Mouse (Mus musculus) megakaryocyte-erythroid progenitor cell, adult 5-6 weeks (primary cell): ENCODE results near the gene Syt5. TPM values are rescaled to one million over a fixed set of nuclear protein-coding genes. Genes with fewer than 3 reads are reported as not detected.
A peak's percentile ranks its signal among the peaks of the same experiment; 100 is the strongest.

Experiments used
- ATAC-seq: replicated peaks from 2 replicates; pipeline ENCODE4 v1.8.0; 2016; ENCODE audit warnings: mild to moderate bottlenecking, inconsistent platforms; ENCODE audit not compliant: severe bottlenecking, poor library complexity, low FRiP score, low TSS enrichment
- total RNA-seq, 2 experiments: library from RNA; stranded (forward) in 1 of 2; stranded (reverse) in 1 of 2; fragments of 200-1000, 215-1000 nt in 1 of 2; fragments of >200 nt in 1 of 2; fragmentation: Nextera tagmentation in 1 of 2; gene quantifications; 2 replicates each; pipeline ENCODE4 v1.2.3; 2014 to 2017

The Syt5 gene
- total RNA-seq, 2 experiments from 2014 or later: 0.42 TPM; not detected in 1

DNA sequence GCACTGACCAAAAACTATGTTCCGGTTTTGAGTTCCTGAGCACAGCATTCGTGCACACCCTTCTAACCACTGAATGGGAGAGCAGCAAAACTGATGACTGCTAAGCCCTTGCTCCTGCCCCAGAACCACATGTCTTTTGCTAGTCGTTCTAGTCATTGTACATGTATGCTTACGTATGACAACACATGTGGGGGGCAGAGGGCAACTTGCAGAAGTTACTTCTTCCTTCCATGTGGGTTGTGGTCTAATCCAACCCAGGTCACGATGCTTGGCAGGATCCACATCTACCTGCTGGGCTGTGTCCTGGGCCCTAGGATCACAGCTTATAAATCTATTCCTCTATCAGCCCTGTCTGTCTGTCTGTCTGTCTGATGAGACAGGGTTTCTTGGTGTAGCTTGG is 43.5 kb downstream of the Syt5 start:
- no peak for ATAC-seq

DNA sequence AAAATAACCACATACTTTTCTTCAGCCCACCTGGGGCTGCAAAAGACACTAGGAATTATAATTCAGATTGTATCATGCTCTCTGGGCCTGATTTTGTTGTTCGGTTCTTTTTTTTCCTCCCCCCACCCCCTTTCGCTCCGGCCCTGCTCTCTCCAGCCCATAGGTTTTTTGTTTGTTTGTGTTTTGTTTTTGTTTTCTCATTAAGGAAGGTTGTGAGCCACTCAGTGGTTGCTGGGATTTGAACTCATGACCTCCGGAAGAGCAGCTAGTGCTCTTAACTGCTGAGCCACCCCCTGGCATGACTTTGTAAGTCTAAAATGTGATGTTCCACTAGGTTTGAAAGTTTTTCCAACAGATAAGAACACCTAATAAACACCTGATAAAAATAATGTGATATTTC is 44.2 kb downstream of the Syt5 start:
- no peak for ATAC-seq

- ATAC-seq: no peak
Measured at GRCm38 (mm10) chr7:4502421-4503090, 44.8 kb downstream of the Syt5 start.

DNA sequence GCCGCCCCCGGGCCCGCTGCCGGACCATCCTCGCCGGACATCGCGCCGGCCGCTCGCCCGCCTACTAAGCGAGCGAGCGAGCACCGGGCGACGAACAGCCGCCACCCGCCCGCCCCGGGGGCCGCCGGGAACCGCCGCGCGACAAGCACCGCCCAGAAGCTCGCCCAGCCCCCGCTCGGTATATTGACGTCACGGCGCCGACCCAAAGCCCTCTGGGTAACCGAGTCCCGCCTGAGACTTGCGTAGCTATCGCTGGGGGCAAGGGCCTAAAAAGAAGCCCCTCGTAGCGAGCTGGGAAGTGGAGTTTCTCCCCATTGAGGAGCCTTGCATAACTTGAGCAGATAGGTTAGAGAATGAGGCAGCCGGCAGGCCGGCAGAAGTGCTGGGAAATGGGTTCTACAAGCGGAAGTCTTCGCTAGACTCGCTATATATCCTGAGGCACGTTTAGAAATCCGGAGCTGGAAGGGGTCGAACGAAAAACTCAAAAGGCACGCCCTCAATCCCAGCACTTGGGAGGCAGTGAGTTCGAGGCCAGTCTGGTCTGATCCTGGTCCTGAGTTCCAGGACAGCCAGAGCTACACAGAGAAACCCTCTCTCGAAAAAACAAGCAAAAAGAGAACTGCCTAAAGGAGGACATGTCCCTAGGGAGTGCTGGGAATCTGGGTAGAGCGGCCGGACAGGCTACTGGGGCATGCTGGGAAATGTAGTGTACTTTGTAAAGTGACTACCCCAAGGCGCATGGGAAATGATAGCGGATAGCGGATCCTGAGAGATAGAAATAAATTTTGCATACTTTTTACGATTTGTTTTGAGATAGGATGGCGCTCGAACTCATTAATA is 45.6 kb downstream of the Syt5 start, which contains the start of gene Ppp1r12c:
Gene Ppp1r12c (minus strand): TSS at position 123 of the 840 bp plus-strand sequence.
- ATAC-seq: peak; percentile 83

- ATAC-seq: peak; percentile 37
Measured at GRCm38 (mm10) chr7:4500892-4501471, 46.4 kb downstream of the Syt5 start.

- ATAC-seq: no peak
Measured at GRCm38 (mm10) chr7:4499034-4499433, 48.3 kb downstream of the Syt5 start.

- ATAC-seq: no peak
Measured at GRCm38 (mm10) chr7:4498251-4498650, 49.1 kb downstream of the Syt5 start.

DNA sequence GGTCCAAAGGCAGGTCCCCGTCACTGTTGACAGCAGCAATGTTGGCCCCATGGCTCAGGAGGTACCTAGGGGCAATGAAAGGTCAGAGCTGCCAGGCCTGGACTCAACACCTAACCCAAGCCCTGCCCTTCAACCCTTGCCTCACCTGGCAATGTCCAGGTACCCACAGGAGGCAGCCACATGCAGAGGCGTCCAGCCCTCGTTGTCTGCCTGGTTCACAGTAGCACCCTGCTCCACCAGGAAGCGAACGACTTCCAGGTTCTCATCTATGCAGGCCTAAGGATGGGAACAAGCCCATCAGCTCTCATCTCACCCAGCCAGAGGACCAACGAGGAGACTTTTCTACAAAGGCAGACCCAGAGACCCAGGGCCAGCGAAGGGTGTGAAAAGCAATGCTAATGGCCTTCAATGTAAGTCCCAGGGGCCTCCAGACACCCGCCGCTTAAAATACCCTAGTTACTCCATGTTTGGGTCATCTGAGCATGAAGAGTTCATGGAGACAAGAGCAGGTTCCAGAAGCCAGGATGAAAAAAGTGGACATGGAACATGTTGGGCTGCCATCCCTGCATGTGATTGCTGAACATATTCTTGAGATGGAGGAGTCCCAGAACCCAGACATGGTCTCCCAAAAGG is 50.0 kb downstream of the Syt5 start:
- no peak for ATAC-seq

DNA sequence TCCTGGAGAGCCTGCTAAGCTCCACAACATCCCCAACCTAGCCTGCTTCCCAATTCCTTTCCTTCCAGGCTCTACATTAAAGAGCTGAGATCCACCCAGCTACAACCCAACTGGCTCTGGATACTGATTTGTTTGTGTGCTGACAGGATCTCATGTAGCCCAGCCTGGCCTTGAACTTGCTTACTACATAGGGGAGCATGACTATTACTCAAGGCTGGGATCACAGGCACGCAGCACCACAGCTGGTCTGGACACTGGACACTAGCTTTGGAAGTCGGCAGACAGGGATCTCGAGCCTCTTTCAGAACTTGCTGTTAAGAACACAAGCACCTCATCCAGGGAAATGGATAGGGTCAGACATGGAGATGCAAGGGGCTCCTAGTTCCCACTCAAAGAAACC is 50.9 kb downstream of the Syt5 start:
- no peak for ATAC-seq

DNA sequence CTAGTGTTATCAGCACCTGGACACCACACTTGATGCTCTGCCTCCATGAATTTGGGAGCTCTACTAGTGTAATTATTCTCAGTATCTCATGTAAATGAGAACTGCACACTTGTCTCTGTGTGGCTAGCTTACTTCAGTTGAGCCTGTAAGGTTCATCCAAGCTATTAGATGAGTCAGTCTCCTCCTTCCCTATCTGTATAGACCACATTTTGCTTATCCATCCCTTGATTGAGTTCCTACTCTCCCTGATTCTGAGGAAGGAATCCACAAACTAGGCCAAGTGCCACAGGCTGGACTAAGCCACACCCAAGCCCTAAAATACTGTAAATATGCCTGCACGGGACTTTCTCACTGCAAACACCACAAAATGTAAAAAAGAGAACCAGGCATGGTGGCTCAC is 53.4 kb downstream of the Syt5 start:
- ATAC-seq: peak; percentile 71

DNA sequence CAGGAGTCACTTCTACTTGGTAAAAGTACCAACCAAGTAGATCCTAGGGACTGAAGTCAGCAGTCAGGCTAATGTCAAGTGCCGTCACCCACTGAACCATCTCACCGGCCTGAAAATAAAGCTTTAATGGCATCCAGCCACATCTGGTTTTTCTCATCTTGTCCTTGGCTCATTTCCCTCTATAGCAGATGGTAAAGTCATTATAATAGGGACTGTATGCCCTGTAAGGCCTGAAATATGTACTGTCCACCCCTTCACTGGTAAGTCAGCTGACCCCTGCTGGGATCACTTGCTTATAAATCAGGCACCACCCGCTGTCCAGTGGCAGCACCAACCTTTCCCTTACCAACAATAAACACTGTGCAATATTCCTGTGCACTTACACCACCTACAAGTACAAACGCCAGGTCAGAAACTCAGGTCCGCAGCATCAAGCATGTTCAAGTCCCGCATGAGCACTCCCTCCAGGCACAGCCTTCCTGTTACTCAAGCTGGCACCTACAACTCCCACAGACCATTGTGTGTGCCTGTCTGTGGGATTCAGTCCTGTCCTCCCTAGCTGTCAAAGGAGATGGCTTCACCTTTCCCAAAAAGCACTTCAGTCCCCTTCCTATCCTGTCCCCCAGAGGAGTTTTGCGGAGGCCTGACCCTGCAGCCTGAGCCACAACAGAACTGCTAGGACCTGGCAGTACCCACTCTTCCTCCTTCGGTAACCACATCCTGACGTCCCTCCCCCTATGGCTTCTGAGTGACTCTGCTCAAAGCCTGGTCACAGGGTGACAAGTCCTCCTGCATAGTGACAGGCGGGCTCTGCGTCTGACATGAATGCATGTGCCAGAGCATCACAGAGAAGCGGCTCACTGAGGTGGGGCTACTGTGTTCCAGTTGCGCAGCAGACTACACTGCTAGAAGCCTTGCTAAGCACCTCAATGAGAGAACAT is 54.8 kb downstream of the Syt5 start:
- peak; percentile 42; the same call in 1 of the 2 replicates for ATAC-seq

DNA sequence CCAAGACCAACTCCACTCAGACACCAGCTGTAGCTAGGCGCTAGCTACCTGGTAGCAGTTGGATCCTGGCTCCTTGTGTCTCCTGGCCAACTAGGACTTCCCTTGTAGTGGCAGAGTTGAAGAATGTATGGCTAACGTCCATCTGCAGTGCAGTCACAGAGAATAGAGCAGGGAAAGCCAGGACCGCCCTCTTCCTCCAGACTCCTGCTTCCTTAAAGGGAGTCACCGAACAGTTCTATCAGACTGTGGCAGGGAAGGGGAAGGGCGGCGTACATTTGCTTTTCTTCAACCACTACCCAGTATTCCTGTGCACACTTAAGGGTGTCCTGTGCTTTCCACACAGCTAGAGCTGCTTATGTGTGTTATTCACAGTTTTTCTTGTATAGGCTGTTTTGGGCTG is 56.0 kb downstream of the Syt5 start:
- 0 out of 2 replicates have a peak, but pooled peaks have one; percentile 12 for ATAC-seq

Other genes with a start within 250 kb of the Syt5 start
- 6.5 TPM in 1 of 2 replicates, not detected in the other for gene Ncr1, start 209.8 kb downstream of the Syt5 start, total RNA-seq (2014; fragmentation: Nextera tagmentation)
- gene Ncr1, start 209.8 kb downstream of the Syt5 start, total RNA-seq (2017): 1.6 and 30.8 TPM in 2 replicates
- not detected in 2 replicates for gene Gp6, start 149.8 kb downstream of the Syt5 start, total RNA-seq (2014; fragmentation: Nextera tagmentation)
- 0.28 and 0.57 TPM in 2 replicates for gene Gp6, start 149.8 kb downstream of the Syt5 start, total RNA-seq (2017)
- gene Rdh13, start 101.9 kb downstream of the Syt5 start, total RNA-seq (2014; fragmentation: Nextera tagmentation): 8.3 and 13.6 TPM in 2 replicates
- gene Rdh13, start 101.9 kb downstream of the Syt5 start, total RNA-seq (2017): 14.7 and 17.3 TPM in 2 replicates
- gene Eps8l1, start 86.9 kb downstream of the Syt5 start, total RNA-seq (2014; fragmentation: Nextera tagmentation): 4.8 and 6.7 TPM in 2 replicates
- gene Eps8l1, start 86.9 kb downstream of the Syt5 start, total RNA-seq (2017): 0.89 and 5.0 TPM in 2 replicates
- 118 and 125 TPM in 2 replicates for gene Ppp1r12c, start 45.9 kb downstream of the Syt5 start, total RNA-seq (2014; fragmentation: Nextera tagmentation)
- 85.0 and 96.2 TPM in 2 replicates for gene Ppp1r12c, start 45.9 kb downstream of the Syt5 start, total RNA-seq (2017)
- gene Tnnt1, start 31.2 kb downstream of the Syt5 start, total RNA-seq (2014; fragmentation: Nextera tagmentation): 1.4 TPM in 1 of 2 replicates, not detected in the other
- gene Tnnt1, start 31.2 kb downstream of the Syt5 start, total RNA-seq (2017): 0.95 and 3.0 TPM in 2 replicates
- gene Tnni3, start 23.3 kb downstream of the Syt5 start, total RNA-seq (2014; fragmentation: Nextera tagmentation): 2.1 and 10.2 TPM in 2 replicates
- gene Tnni3, start 23.3 kb downstream of the Syt5 start, total RNA-seq (2017): 2.4 TPM in 1 of 2 replicates, not detected in the other
- gene Dnaaf3, start 15.1 kb downstream of the Syt5 start, total RNA-seq (2014; fragmentation: Nextera tagmentation): 1.6 and 2.8 TPM in 2 replicates
- gene Dnaaf3, start 15.1 kb downstream of the Syt5 start, total RNA-seq (2017): 0.23 TPM in 1 of 2 replicates, not detected in the other
- not detected in 2 replicates for gene Ptprh, start 56.5 kb upstream of the Syt5 start, total RNA-seq (2014; fragmentation: Nextera tagmentation)
- gene Ptprh, start 56.5 kb upstream of the Syt5 start, total RNA-seq (2017): 0.46 TPM in 1 of 2 replicates, not detected in the other
- 17.6 and 19.4 TPM in 2 replicates for gene Tmem86b, start 83.9 kb upstream of the Syt5 start, total RNA-seq (2014; fragmentation: Nextera tagmentation)
- 7.7 and 15.6 TPM in 2 replicates for gene Tmem86b, start 83.9 kb upstream of the Syt5 start, total RNA-seq (2017)
- 81.4 and 118 TPM in 2 replicates for gene Ppp6r1, start 111.5 kb upstream of the Syt5 start, total RNA-seq (2014; fragmentation: Nextera tagmentation)
- 82.5 and 90.9 TPM in 2 replicates for gene Ppp6r1, start 111.5 kb upstream of the Syt5 start, total RNA-seq (2017)
- 69.0 and 77.0 TPM in 2 replicates for gene Hspbp1, start 137.5 kb upstream of the Syt5 start, total RNA-seq (2014; fragmentation: Nextera tagmentation)
- 44.9 and 47.4 TPM in 2 replicates for gene Hspbp1, start 137.5 kb upstream of the Syt5 start, total RNA-seq (2017)
- gene Brsk1, start 143.1 kb upstream of the Syt5 start, total RNA-seq (2014; fragmentation: Nextera tagmentation): not detected in 2 replicates
- not detected in 2 replicates for gene Brsk1, start 143.1 kb upstream of the Syt5 start, total RNA-seq (2017)
- gene Tmem150b, start 177.7 kb upstream of the Syt5 start, total RNA-seq (2014; fragmentation: Nextera tagmentation): not detected in 2 replicates
- gene Tmem150b, start 177.7 kb upstream of the Syt5 start, total RNA-seq (2017): 0.33 and 1.1 TPM in 2 replicates
- 75.8 and 96.3 TPM in 2 replicates for gene Kmt5c, start 192.6 kb upstream of the Syt5 start, total RNA-seq (2014; fragmentation: Nextera tagmentation)
- gene Kmt5c, start 192.6 kb upstream of the Syt5 start, total RNA-seq (2017): 25.6 and 52.4 TPM in 2 replicates
- gene Cox6b2, start 205.6 kb upstream of the Syt5 start, total RNA-seq (2014; fragmentation: Nextera tagmentation): 279 and 377 TPM in 2 replicates
- 151 and 283 TPM in 2 replicates for gene Cox6b2, start 205.6 kb upstream of the Syt5 start, total RNA-seq (2017)
- not detected in 2 replicates for gene Fam71e2, start 223.8 kb upstream of the Syt5 start, total RNA-seq (2014; fragmentation: Nextera tagmentation)
- gene Fam71e2, start 223.8 kb upstream of the Syt5 start, total RNA-seq (2017): not detected in 2 replicates
- not detected in 2 replicates for gene Il11, start 235.3 kb upstream of the Syt5 start, total RNA-seq (2014; fragmentation: Nextera tagmentation)
- 0.15 TPM in 1 of 2 replicates, not detected in the other for gene Il11, start 235.3 kb upstream of the Syt5 start, total RNA-seq (2017)
- gene Tmem190, start 235.4 kb upstream of the Syt5 start, total RNA-seq (2014; fragmentation: Nextera tagmentation): not detected in 2 replicates
- not detected in 2 replicates for gene Tmem190, start 235.4 kb upstream of the Syt5 start, total RNA-seq (2017)
- 15.1 and 17.8 TPM in 2 replicates for gene Tmem238, start 242.1 kb upstream of the Syt5 start, total RNA-seq (2014; fragmentation: Nextera tagmentation)
- gene Tmem238, start 242.1 kb upstream of the Syt5 start, total RNA-seq (2017): 21.3 and 26.1 TPM in 2 replicates
- 3,204 and 3,219 TPM in 2 replicates for gene Rpl28, start 245.3 kb upstream of the Syt5 start, total RNA-seq (2014; fragmentation: Nextera tagmentation)
- 676 and 1,069 TPM in 2 replicates for gene Rpl28, start 245.3 kb upstream of the Syt5 start, total RNA-seq (2017)